Mouse (Mus musculus) forebrain, postnatal 0 days (tissue): ENCODE data around the gene Padi1. TPM values are rescaled to one million over a fixed set of nuclear protein-coding genes. Genes with fewer than 3 reads are reported as not detected.

Source experiments
- ATAC-seq: fragments of 200-750 bp; cut with Nextera tagmentation; 2 replicates; pipeline ENCODE4 v1.8.0; 2017; ENCODE audit warnings: mild to moderate bottlenecking, moderate library complexity
- DNase-seq: peaks from one replicate; pipeline ENCODE4 v3.0.0-alpha.2; 2015
- H3K27ac ChIP-seq: fragments of 300-500 bp; sonication (generic); 2 replicates; pipeline ENCODE4 v1.5.1; 2014; ENCODE audit warnings: low read depth, mild to moderate bottlenecking, antibody characterized with exemption, low read length, moderate library complexity, mixed read lengths
- H3K27me3 ChIP-seq: fragments of 300-500 bp; sonication (generic); 2 replicates; pipeline ENCODE4 v1.6.1; 2014; ENCODE audit warnings: mild to moderate bottlenecking, low read length, mixed read lengths; ENCODE audit not compliant: insufficient read depth
- H3K36me3 ChIP-seq: fragments of 300-500 bp; sonication (generic); 2 replicates; pipeline ENCODE4 v1.6.1; 2014; ENCODE audit warnings: mild to moderate bottlenecking, moderate library complexity; ENCODE audit not compliant: insufficient read depth
- H3K4me1 ChIP-seq: fragments of 300-500 bp; sonication (generic); 2 replicates; pipeline ENCODE4 v1.6.1; 2014; ENCODE audit warnings: antibody characterized with exemption; ENCODE audit not compliant: insufficient read depth
- H3K4me2 ChIP-seq: fragments of 300-500 bp; sonication (generic); 2 replicates; pipeline ENCODE4 v1.6.1; 2014; ENCODE audit warnings: low read depth, mild to moderate bottlenecking, moderate library complexity
- H3K4me3 ChIP-seq: fragments of 300-500 bp; sonication (generic); 2 replicates; pipeline ENCODE4 v1.5.1; 2014; ENCODE audit warnings: low read depth, low read length, mixed read lengths
- H3K9ac ChIP-seq: fragments of 300-500 bp; sonication (generic); 2 replicates; pipeline ENCODE4 v1.6.1; 2014; ENCODE audit warnings: mild to moderate bottlenecking
- H3K9me3 ChIP-seq: fragments of 300-500 bp; sonication (generic); 2 replicates; pipeline ENCODE4 v1.6.1; 2016; ENCODE audit warnings: low read length
- CTCF ChIP-seq: sonication (generic); IDR thresholded peaks from 2 replicates; pipeline ENCODE4 v1.5.1; 2016; ENCODE audit warnings: antibody characterized with exemption, control low read depth, low read depth
- WGBS: fragments of 180-500 bp; shearing (Covaris S2); extraction: QIAGEN DNeasy Blood & Tissue Kit; methylation state at CpG from one replicate; pipeline ENCODE4 v1.1.7; 2014; 5-methylcytosine and 5-hydroxymethylcytosine counted together
- polyA plus RNA-seq: library from polyadenylated mRNA; unstranded; fragments of >200 nt; fragmentation: Nextera tagmentation; extraction: Ambion mirVana; gene quantifications from 2 replicates; pipeline ENCODE4 v1.2.1, GENCODE M21; 2015
- total RNA-seq: library from RNA; depleted of rRNA; stranded (reverse); fragments of >200 nt; gene quantifications from 2 replicates; pipeline ENCODE4 v1.2.3, GENCODE M21; 2014

Gene Padi1
- total and polyA plus RNA-seq, 2 experiments from 2014 or later, result 0.06 to 0.10 TPM

DNA sequence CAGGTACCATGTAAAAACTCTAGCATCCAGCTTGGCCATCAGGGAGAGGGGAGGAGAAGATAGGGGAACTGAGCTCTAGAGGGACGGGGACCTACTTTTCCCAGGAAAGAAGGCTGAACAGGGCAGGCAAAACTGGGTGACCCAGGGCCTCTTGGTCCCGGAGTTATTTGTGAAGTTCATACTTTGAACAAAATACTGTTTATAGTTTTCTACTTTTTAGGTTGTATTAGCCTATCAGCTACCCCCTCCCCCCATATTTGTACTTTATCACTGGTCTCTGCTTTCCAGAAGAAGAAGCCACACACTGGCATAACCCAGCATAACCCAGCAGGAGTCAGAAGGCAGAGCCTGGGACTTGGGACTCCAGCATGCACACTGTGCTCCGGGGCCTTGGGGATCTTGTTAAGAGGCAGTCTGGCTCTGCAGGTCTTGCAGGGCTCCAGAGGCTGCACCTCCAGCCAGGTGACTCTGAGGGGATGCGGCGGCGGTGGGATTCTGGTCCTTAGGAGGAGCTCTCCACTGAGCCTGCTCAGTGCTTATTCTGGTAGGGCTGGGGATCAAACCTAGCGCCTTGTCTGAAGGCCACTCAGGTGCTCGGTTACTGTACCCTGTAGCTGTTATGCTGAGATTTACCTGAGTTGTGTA, 35.6 kb upstream of the Padi1 start:
- Histone ChIP-seq H3K27ac (no peak overlapping the region), H3K27me3 (no peaks in the 10 kb centered on the region), H3K4me1 (no peaks in the 10 kb centered on the region), H3K9me3 (no peaks in the 10 kb centered on the region), H3K4me2 (no peak overlapping the region), H3K4me3 (no peak overlapping the region), H3K9ac (no peak overlapping the region), H3K36me3 (no peaks in the 10 kb centered on the region)
- 91% methylated on average over 8 of the region's 8 CpGs for WGBS
- DNase-seq (no peak), ATAC-seq (no peak)
- no peak for TF ChIP-seq CTCF

DNA sequence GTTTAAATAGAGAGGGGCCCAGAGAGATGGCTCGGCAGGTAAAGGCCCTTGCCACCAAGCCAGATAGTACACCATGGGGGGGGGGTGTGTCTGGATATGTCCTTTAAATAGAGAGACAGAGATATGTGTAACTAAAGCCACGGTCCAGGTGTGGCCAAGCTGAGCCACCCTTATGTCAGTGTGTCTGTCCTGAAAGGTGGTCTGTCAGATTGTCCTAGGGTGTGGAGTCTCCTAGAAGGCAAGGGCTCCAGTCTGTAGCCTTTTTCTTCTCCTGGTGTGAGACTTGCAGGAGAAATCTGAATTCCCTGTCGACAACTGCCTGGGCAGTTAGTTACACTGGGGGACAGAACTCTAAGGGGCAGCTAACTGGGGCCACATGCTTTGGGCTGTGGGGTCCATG, 34.6 kb upstream of the Padi1 start:
- no peak overlapping the region for H3K9ac ChIP-seq
- H3K4me1 ChIP-seq, result no peaks in the 10 kb centered on the region
- no peak overlapping the region for H3K4me2 ChIP-seq
- ATAC-seq, result no peak
- H3K27me3 ChIP-seq, result no peaks in the 10 kb centered on the region
- no peak overlapping the region for H3K4me3 ChIP-seq
- DNase-seq, result no peak
- TF ChIP-seq CTCF, result no peak
- no peaks in the 10 kb centered on the region for H3K9me3 ChIP-seq
- 63% methylated on average over 3 of the region's 3 CpGs for WGBS
- no peak overlapping the region for H3K27ac ChIP-seq
- no peaks in the 10 kb centered on the region for H3K36me3 ChIP-seq

DNA sequence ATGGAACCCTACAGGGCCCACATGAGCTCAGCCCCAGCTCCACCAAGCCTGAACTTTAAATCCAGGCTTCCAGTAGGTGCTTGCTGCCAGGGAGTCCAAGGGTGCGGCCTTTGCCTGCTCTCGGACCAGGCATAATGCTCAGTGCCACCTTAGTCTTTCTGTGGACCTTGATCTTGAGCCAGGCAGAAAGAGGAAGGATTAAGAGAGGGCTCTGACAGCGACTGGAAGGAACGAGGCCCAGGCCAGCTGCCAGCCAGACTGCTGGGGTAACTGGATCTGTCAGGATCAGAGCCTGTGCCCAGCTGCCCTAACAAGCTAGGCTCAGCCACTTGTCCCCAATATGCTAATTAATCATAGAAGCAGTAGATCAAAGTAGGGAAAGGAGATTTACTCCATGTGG, 34.2 kb upstream of the Padi1 start:
- Histone ChIP-seq H3K27me3 (no peaks in the 10 kb centered on the region), H3K9ac (no peak overlapping the region), H3K36me3 (no peaks in the 10 kb centered on the region), H3K27ac (no peak overlapping the region), H3K4me3 (no peak overlapping the region), H3K4me1 (no peaks in the 10 kb centered on the region), H3K4me2 (no peak overlapping the region), H3K9me3 (no peaks in the 10 kb centered on the region)
- no peak for TF ChIP-seq CTCF
- 0 out of 2 replicates have a peak, but pooled peaks have one; percentile 42 for ATAC-seq
- WGBS, result 20% methylated on average over 4 of the region's 4 CpGs
- DNase-seq, result peak; percentile 27

DNA sequence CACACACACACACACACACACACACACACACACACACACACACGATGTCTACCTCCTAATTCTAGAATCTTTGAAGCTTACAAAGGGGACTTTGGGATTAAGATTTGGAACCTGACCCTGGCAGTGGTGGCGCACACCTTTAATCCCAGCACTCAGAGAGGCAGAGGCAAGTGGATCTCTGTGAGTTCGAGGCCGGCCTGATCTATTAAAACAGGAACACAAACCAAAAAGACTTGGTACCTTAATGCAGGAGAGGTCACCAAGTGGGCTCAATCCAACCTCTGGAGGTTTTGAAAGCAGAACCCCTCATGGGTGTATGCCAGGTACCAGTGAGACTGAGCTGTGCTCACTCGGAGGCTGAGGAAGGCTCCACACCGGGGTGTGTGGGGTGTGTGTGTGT, 33.5 kb upstream of the Padi1 start:
- Histone ChIP-seq H3K4me2 (no peak overlapping the region), H3K4me1 (no peaks in the 10 kb centered on the region), H3K9ac (no peak overlapping the region), H3K9me3 (no peaks in the 10 kb centered on the region), H3K27me3 (no peaks in the 10 kb centered on the region), H3K4me3 (no peak overlapping the region), H3K36me3 (no peaks in the 10 kb centered on the region), H3K27ac (no peak overlapping the region)
- TF ChIP-seq CTCF, result no peak
- 94% methylated on average over 6 of the region's 6 CpGs for WGBS
- DNase-seq (no peak), ATAC-seq (no peak)

DNA sequence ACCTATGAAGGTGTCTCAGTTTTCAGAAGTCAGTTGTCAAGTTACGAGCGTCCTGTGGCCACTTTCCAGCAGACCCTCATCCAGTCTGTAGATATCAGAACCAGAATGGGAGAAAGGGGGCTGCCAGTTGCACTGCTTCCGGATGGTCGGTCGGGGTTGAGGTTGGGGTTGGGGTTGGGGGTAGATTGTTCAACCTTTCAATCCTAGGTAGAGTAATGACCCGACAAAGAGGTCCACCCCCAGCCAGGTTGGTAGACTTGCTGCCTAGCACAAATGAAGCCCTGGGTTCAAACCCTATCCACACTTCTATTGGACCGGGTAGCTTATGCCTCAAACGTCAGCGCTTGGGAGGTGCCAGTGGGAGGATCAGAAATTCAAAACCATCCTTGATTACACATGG, 33.1 kb upstream of the Padi1 start:
- WGBS, result 90% methylated on average over 9 of the region's 9 CpGs
- DNase-seq (no peak), ATAC-seq (no peak)
- Histone ChIP-seq H3K9ac (no peak overlapping the region), H3K4me3 (no peak overlapping the region), H3K9me3 (no peaks in the 10 kb centered on the region), H3K4me2 (no peak overlapping the region), H3K4me1 (no peaks in the 10 kb centered on the region), H3K27me3 (no peaks in the 10 kb centered on the region), H3K36me3 (no peaks in the 10 kb centered on the region), H3K27ac (no peak overlapping the region)
- TF ChIP-seq CTCF, result no peak

DNA sequence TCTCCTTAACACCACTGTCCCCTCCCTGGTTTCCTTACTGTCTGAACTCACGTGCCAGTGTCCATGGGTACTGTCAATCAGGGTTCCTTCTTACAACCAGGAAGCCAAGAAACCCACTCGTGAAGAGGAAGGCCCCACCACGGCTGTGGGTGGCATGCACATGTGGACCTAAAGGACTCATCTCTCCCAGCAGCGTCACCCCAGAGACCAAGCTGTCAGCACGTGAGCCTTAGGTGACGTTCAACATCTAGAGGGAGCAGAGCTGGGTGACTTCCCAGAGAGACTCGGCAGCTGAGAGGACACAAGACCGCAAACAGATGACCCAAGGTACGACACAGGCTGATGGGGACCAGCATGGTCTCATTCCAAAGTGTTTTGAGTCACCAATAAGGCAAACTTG, 31.9 kb upstream of the Padi1 start:
- WGBS, result 84% methylated on average over 9 of the region's 9 CpGs
- Histone ChIP-seq H3K4me2 (no peak overlapping the region), H3K4me3 (no peak overlapping the region), H3K4me1 (no peaks in the 10 kb centered on the region), H3K27me3 (no peaks in the 10 kb centered on the region), H3K9me3 (no peaks in the 10 kb centered on the region), H3K9ac (no peak overlapping the region), H3K27ac (no peak overlapping the region), H3K36me3 (no peaks in the 10 kb centered on the region)
- no peak for ATAC-seq
- no peak for TF ChIP-seq CTCF
- DNase-seq, result no peak

DNA sequence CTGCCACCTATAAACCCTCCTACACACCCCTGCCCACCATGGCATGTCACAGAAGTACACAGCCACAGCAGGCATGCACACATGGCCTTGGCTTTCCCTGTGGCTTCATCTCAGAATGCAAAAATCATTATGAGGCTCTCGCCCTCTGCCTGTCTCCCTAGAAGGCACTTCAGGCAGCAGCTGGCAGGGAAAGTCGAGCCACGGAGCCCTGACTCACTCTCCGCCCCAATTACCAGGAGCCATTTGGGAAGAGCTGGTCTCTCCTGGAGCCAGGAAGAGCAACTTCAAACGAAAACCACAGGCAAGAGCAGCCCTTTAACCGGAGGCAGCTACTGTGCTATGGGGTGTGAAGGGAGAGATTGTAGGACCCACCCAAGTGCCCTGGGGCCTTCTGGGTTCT, 31.1 kb upstream of the Padi1 start:
- Histone ChIP-seq H3K4me2 (no peak overlapping the region), H3K27me3 (no peaks in the 10 kb centered on the region), H3K36me3 (no peaks in the 10 kb centered on the region), H3K27ac (no peak overlapping the region), H3K4me3 (no peak overlapping the region), H3K9me3 (no peaks in the 10 kb centered on the region), H3K9ac (no peak overlapping the region), H3K4me1 (no peaks in the 10 kb centered on the region)
- 76% methylated on average over 6 of the region's 6 CpGs for WGBS
- DNase-seq, result no peak
- no peak for ATAC-seq
- no peak for TF ChIP-seq CTCF
